Mouse (Mus musculus) A20 (cell line): ENCODE results near the gene Ccdc191.

ENCODE experiments used
- DNase-seq: peaks from one replicate; pipeline ENCODE4 v3.0.0-alpha.2; 2011; ENCODE audit warnings: low read depth, low spot score

Gene Ccdc191

DNA sequence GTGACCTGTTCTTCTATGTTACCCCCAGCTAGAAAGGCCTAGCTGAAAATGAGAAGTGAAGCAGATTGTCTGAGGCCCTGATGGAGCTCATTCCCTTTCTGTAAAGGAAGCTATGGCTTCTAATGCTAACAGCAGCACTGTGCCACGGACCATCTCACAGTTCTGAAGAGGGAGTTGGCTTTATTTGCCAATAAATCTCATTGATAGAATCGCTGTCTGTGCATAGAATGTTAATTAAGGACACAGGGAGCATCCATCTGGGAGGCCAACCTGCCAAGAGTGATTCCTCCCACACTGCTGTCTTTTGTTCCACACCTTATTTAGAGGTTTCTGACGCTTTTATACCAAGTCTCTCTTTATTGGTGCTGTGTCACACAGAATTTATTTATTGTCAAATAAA lies 41.9 kb downstream of the Ccdc191 start:
- no peak for DNase-seq

DNA sequence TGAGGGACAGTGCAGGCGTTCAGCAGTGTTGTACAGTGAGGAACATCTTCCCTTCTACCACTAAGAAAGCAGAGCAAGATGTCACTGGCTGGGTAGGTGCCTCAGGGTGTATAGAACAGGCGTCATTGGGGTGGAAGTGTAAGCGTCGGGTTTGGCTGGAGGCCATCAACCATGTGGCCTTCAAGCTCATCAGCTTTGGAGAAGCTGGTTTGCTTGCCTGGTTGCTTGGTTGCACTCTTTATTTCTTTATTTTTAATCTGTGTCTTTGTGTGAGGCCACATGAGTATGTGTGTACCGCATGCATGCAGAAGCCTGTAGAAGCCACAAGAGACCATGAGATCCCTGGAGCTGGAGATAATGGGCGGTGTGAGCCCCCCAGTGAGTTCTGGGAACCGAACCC lies 42.7 kb downstream of the Ccdc191 start:
- no peak for DNase-seq

DNA sequence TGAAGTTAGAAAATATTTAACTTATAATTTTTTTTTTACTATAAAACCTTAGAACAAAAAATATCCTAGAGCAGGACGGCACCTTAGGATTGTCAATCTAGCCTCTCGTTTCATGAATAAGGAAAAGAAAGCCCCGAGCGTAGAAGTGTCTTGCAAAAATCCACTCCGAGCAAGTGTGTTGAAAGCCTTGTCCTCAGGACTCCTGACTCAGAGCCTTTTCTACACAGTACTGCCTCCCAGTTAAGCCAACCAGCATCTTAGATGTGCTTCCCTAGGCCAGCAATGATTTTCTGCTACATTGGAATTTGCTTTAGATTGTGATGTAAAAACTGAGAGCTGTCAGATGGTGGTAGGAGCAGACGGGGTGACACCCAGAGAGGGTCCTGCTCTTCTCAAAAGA lies 43.4 kb downstream of the Ccdc191 start:
- DNase-seq, result no peak

DNA sequence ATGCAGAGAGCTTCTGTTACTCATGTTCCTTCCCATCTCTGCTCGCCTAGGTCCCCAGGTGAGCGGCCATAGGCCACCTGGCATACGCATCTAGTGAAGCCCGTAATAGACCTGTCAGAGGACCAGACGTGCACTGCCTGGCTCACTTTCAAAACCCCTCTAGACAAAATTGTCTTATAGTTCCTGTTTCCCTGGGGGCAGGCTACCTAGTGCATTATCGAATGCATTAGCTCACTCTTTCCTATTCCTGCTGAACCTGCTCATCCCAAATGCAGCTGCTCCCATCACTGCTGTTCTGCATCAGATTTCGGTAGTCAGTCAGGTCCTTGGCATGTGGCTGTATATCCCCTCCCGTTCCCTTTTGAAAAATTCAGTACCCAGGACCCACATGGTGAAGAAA lies 45.3 kb downstream of the Ccdc191 start:
- no peak for DNase-seq

DNA sequence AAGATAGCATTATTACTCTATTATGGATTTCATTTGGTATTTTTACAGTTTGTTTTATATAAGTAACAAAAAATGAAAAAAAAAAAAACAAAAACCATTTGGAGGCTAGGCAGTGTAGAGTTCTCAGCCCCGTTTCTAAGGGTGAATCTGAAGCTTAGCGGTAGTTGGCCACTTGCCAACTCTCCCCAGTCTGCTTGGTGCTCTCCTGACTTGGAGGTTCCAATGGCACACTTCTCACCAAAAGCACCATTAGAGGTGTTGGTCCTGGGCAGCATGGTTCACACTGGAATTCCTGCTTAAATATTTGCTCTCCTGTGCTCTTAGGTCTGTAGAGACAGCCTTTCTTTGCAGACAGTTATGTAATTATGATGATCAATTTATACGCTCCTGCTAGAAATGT lies 45.8 kb downstream of the Ccdc191 start:
- DNase-seq, result no peak

DNA sequence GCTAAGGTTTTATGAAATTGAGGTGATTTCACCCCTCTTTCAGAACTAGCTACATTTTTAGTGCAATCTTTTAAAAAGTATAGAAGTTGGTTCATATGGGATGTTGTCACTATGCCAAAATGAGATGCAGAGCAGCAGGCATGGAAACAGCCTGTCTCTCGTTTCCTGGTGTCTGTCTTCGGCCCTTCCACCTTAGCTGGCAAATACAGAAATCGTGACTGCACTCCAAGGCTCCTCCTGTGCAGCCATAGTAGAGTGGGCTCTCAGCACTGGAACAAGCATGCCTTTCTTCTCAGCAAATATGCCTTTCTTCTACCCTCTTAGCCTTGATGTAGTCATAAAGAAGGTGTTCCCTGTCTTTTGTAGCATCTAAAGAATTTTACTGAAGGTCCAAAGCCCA lies 46.3 kb downstream of the Ccdc191 start:
- no peak for DNase-seq

GRCm38 (mm10) chr16:43940846-43941245 lies 51.2 kb downstream of the Ccdc191 start:
- no peak for DNase-seq

DNA sequence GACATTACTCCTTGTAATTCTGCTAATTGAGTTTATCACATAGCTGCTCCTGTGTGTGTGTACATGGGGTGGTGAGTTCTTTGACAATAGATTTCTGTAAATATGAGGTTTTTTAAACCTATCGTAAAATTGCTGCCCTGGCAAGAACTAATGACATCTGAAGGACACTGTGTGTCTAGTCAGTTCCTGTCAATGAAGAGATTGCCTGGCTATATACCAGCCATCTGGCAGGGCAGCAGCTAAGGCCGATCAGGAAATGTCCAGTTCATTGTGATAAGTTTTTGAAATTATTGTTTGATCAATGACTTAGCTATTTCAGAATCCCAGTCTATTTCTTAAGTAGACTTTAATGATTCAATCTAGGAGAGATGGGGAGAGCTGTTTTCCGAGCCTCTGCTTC lies 55.8 kb downstream of the Ccdc191 start:
- no peak for DNase-seq

DNA sequence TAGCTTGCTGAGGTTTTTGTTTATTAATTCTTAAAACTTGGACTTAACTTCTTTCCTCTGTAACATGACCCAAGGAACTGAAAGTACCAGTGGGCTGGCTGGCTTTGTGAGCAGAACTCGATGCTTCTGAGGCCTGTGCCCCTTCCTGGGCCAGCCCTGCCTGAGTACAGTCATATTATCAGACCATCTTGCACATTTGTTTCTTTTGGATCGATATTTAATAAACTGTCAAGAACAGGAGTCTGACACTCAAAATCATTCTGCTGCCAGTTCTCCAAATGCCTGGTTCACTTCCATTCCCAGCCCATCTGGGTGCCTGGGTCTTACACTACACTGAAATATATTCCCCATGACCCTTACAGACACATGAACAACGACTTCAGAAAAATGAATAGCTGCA lies 56.3 kb downstream of the Ccdc191 start:
- no peak for DNase-seq

DNA sequence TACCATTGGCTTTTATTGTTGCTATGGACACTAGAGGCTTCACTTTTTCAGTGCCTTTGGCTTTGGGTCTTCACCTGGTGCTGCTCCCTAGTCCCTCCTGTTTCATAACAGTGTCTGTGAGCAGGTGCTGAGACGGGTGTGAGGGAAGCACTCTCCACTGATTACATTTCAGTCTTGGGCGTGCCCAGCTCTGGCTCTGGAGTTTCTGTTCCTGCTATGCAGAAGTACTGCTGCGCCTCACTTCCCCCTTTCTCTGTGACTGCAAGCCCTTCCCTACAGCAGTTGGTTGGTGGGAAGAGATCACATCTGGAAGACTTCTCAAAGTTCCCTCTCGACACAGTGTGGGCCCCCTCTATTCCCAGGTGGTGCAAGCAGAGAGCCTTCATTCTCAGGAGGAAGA lies 62.0 kb downstream of the Ccdc191 start:
- peak; percentile 91 for DNase-seq

DNA sequence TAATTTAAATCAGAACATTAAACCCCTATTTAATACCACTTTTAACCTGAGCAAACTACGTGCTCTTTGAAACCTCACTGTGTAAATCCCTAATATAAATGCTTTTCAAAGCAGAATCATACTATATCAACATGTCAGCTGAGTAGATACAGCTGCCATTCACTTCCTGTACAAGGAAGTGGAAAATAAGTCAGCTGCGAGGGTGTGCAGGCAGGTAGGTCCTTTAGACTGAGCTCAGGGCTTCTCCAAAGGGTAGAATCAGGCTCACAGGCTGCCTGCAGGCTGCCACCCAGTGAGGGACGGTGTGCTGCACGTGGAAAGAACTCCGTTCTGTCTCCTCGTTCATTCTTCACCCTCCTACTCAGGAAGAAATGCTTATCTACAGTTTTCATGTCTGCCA lies 65.3 kb downstream of the Ccdc191 start:
- peak; percentile 30 for DNase-seq

DNA sequence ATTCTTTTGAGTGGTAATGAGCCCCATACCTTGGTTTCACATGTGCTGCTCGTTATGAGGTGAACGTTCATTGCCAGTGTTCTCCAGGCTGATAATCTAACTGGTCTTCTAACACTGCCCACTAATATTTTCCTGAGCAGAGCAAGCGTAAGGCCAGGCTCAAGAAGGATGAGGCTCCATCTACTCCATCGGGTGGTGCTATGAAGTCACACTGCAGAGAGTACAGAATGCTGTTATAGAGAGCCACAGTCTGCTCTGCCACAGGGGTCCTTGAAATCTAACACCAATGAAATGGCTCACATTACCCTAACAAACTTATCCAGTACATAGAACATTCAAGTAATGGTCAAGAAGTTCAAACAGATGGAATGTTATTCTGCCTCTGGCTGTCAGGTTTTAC lies 68.4 kb downstream of the Ccdc191 start:
- DNase-seq, result no peak

DNA sequence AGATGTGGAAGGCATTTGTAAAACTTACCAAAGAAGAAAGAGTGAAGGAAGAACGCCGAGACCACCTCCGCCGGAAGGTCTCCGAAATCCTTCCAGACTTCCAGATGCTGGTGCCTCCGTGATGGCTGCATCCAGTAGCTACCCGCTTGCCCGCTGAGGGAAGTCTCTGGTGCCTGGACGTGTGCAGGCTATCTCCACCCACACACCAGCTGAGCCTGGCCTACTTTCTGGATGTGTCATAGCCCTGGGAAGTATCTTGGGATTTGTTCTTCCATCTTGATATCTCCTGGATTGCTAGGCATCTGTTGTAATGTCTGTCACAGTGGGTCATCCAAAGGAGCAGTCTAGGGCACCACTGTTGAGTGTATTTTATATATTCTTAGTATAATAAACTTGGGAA lies 73.7 kb downstream of the Ccdc191 start:
- DNase-seq, result no peak

GRCm38 (mm10) chr16:43963780-43964179 lies 74.2 kb downstream of the Ccdc191 start:
- no peak for DNase-seq

DNA sequence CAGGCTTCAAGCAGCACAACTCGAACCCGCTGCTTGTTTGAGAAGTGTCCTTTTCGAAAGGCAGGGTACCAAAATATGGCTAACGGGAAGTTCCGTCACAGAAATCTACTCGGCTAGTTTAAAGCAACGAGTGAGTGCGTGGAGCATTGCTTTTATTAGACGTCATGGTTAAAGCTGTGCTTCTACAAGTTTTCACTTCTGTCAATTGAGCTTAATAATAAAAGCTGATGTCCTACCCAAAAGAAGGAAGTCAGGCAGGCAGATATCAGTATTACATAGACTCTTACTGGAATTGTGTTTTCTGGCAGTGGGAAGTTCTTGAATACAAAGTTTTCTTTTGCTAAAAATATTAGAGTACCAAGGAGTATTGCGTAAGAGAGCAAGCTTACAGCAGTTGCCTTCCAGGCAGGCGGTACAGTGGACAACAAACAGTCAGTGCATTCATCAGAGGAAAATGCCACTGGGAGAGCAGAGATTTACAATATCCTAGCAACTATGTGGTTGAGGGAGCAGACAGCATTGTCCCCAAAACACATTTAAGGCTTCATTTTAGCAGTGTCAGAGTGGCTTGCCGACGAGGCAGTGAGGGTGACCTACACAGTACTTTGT lies 76.3 kb downstream of the Ccdc191 start:
- no peak for DNase-seq

DNA sequence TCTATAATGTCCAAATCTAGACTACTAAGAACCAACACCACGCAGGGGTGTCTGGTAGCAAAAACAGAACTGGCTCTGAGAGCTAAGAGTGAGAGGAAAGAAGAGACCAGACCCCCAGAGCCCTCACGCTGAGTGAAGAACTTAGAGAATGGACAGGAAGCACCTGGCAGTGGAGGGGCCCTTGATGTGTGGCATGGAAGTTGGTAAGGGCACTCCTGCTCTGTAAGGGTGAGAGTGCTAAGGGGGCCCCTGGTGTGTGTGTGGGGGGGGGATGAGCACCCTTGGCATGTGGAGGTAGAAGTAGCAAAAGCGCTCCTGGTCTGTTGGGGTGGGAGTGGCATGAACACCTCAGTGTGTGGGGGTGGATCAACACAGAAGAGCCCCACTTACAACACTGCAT lies 80.8 kb downstream of the Ccdc191 start:
- DNase-seq, result peak; percentile 18

DNA sequence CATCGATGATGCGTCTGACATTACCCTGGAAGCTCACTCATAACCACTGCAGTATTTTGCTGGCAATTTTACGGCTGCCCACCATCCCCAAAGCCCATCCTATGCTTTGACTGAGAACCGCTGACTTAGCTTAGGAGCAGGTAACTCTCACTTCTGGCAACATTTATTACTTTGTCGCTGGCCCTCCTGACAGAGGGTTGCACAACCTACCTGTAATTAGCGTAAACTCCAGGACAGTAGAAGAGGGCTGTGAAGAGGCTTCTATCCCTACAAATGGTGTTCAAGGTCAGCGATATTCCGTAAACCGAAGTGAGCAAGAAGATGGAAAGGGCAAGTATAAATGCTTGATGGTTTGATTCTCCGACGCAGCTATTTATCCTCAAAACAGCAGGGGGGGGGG lies 81.6 kb downstream of the Ccdc191 start:
- no peak for DNase-seq

DNA sequence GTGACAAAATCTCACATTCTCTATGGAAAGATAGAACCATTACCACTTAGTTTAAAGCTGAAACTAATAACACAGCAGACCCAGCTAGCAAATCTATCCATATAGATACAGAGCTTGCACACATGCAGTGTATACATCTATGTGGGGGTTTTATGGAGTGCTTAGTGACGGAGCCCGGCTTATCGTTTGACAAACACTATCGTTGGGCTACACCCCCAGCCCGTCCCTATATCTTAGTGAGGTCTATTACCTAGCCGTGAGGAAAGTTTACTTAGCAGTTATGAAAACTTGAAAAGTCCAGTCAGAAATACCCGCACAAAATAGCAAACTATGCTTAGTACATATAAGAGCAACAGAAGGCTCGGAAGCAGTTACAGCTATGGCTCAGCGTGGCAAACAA lies 82.1 kb downstream of the Ccdc191 start:
- no peak for DNase-seq

GRCm38 (mm10) chr16:43972391-43972790 lies 82.8 kb downstream of the Ccdc191 start:
- no peak for DNase-seq

DNA sequence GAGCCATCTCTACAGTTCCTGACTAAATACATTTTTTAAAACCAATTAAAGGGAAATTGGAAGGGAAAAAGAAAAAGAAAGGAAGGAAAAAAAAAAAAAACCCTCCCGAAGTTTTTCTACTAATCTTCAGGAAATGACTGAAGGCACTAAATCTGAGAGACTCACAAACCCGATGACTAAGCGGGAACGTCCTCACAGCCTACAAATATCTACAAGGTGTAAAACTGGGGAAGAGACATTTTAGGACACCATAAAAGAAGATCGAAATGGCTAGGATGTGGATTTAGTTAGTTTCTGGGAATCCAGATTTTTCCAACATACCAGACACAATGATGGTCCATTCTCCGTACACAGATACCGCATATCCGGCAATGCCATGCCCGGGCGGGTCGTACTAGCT lies 83.5 kb downstream of the Ccdc191 start:
- no peak for DNase-seq

DNA sequence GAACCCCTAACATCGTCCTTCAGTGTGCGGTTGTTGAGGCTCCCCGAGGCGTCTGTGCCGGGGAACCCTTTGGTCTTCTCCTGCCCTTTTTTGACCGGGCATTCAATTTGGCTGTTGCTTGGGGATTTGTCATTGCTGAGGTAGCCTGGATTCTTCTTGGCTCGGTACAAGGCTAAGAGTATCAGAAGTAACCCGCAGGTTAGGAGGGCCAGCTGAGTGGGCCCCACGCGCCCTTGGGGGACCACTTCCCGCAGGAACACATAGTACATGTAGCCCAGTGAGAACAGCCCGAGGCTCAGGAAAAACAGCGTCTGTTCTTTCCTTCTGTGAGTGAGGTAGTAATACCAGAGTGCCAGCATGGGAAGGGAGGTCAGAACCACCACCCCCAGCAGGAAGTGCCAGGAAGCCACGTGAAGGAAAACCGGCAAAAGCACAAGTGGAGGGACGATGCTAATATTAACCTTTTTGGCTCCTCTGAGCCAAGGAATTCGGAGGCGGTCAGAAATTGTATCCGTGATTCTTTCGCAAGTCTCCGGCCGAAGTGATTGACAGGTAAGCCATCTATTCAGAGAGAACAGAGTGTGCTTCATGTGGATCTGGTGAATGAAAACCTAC lies 84.1 kb downstream of the Ccdc191 start:
- DNase-seq, result no peak

- DNase-seq, result no peak
These were observed 89.4 kb downstream of the Ccdc191 start for GRCm38 (mm10) chr16:43979010-43979327.

- peak; percentile 71 for DNase-seq
These were observed 89.9 kb downstream of the Ccdc191 start, which contains the start of gene Zdhhc23 for GRCm38 (mm10) chr16:43979328-43980109. Gene Zdhhc23, minus strand, starts transcription at chr16:43979791.
